Mouse (Mus musculus): ENCODE measurements at regions not wholly inside any gene's neighbourhood (a gene's known extent, or its start where the extent isn't known, plus 50 kb on each side); places are given as distances from the start of the nearest gene placed in this dataset.

DNA sequence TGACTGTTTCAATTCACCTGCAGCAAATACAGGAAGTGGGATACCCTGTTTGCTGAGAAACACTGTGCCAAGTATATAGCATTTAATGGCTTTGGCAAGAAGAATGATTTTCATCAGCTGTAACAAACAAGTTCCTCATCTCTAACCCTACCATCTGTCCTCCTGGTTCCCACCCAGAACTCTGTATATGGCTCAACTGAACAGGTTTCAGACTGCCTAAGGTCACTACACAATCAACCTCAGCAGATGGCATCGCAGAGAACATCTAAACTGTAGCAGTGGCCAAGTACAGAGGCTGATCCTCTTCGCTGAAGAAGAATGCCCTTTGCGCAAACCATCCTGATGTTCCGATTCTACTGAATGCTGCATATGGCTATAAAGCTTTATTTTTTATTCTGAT, 668.8 kb upstream of the Foxg1 start:
- no peak for DNase-seq

GRCm38 (mm10) chr12:48729851-48730250, 652.6 kb upstream of the Foxg1 start:
- DNase-seq, result no peak

DNA sequence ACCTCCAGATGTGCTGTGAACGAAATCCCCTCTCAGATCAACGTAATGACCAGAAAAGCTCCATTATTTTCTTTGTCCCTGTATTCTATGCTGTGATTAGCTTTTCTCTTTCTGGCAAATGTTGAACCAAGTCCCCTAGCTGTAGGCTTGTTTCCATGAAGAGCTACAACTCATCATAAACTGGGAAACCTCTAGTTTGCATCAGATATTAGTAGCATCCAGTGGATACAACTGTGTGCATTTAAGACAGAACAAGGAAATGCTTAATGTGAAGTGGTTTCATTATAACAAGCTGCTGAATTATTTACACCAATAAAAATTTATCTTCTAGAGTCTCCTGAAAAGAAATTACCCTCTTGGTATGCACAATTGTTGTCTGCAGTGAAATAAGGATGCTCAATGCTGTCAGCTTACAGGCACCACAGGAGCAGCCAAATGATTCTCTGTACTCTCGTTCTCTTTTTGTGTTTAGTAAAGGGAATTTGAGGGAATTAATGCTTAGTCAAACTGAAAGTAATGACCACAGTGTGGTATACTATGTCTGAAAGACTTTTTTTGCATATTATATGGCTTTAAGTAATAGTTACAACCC, 623.6 kb upstream of the Foxg1 start:
- no peak for DNase-seq

All from right cerebral cortex, postnatal 14 days (tissue).